Mouse (Mus musculus) liver, postnatal 0 days (tissue): ENCODE measurements around the gene Sorcs2.

Source experiments
- CTCF ChIP-seq: sonication (generic); IDR thresholded peaks from 2 replicates; pipeline ENCODE4 v1.5.1; 2016; ENCODE audit warnings: antibody characterized with exemption, low read depth
- EP300 ChIP-seq: IDR thresholded peaks from 2 replicates; pipeline ENCODE4 v1.6.1; 2016; ENCODE audit warnings: antibody characterized with exemption, low read depth, mild to moderate bottlenecking

GRCm38 (mm10) chr5:35970380-35971105 is 427.4 kb downstream of the Sorcs2 start:
- TF ChIP-seq CTCF (no peak), EP300 (no peak)
